Mouse (Mus musculus): ENCODE results near the gene Dcdc2a.
A peak's percentile ranks its signal among the peaks of the same experiment; 100 is the strongest.

DNA sequence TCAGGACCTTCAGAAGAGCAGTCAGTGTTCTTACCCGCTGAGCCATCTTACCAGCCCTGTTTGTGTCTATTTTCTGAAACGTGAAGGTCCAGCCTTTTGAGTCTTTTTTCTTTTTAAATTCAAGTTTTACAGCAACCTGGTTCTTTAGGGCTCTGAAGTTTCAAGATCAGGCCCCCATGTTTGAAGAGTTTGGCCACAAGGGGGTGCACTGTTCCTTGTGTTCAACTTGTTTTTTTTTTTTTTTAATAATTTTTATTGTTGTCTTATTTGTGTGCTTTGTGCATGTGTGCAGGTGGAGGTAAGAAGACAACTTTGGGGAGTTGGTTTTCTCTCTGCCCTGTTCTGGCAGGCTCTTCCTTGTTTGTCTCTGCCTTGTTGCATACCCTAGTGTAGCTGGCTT lies 31.1 kb upstream of the Dcdc2a start:
- TF ChIP-seq CTCF (IDR thresholded peaks at IDR 0.05) (peak; percentile 70), POLR2A (IDR thresholded peaks at IDR 0.05; ENCODE audit: insufficient read depth, low read depth, low read length) (no peak), EP300 (IDR thresholded peaks at IDR 0.05; ENCODE audit: insufficient read depth, low read depth, low read length) (no peak)
